Mouse (Mus musculus): Measurements from ENCODE around the gene Tfe3. TPM values are rescaled to one million over a fixed set of nuclear protein-coding genes. Genes with fewer than 3 reads are reported as not detected.
"Not testable (repeated sequence)": the region's sequence is repeated elsewhere in the genome, so short reads cannot be mapped to it uniquely, and the experiment has no call there.

The Tfe3 gene
- polyA plus RNA-seq, 1 experiment from 2014 or later, result 19.0 TPM

DNA sequence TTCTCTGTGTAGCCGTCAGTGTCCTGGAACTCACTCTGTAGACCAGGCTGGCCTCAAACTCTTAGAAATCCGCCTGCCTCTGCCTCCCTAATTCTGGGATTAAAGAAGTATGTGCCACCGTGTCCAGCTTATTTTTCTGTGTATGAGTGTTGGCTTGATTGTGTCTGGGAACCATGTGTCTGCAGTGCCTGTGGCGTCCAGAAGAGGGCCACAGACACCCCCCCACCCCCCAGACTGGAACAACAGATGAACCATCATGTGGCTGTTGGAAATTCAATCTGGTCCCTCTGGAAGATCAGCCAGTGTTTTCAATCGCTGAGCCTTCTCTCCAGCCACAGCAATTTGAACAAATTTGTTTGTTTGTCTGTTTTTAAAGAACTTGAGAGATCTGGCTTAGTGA lies 18.9 kb upstream of the Tfe3 start:
- ATAC-seq, result no peak
- WGBS, result 59% methylated on average over 5 of the region's 5 CpGs

DNA sequence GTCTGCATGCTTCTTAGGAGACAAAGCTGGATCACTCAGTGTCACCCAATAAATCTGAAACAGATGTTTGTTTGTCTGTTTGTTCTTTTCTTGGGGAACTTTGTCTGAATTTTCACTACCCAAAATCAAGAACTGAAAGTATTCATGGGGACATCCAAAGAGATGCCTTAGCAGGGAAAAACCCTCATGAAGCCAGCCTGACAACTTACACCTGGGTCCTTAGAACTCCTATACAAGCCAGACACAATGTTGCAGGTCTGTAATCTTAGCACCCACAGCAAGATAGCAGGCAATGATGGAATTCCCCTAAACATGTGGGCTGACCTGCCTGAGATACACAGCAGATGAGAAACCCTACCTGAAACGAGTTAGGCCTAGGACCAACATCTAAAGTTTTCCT lies 17.4 kb upstream of the Tfe3 start:
- no peak overlapping the region for H3K4me3 ChIP-seq (ENCODE audit: low read depth, low read length)
- no peaks in the 10 kb centered on the region for H3K9me3 ChIP-seq (replicated peaks; ENCODE audit: control insufficient read depth, low read length, poor library complexity, severe bottlenecking)
- ATAC-seq, result no peak
- H3K4me1 ChIP-seq (ENCODE audit: control insufficient read depth, insufficient read depth, low read length), result peaks cover 7% of the 10 kb centered on the region
- no peaks in the 10 kb centered on the region for H3K36me3 ChIP-seq (ENCODE audit: control insufficient read depth, insufficient read depth, low read length)
- H3K9ac ChIP-seq (ENCODE audit: low read depth, low read length), result no peak overlapping the region
- 57% methylated on average over 1 of the region's 1 CpGs for WGBS
- no peak overlapping the region for H3K27ac ChIP-seq (ENCODE audit: low read length)
- no peaks in the 10 kb centered on the region for H3K27me3 ChIP-seq (ENCODE audit: control insufficient read depth, insufficient read depth, low read depth, low read length)
- H3K4me2 ChIP-seq (ENCODE audit: low read length), result no peak overlapping the region

More for the DNA sequence above, 18.9 kb upstream of the Tfe3 start:
- no peaks in the 10 kb centered on the region for H3K27me3 ChIP-seq (ENCODE audit: control insufficient read depth, insufficient read depth, low read depth, low read length)
- H3K4me1 ChIP-seq (ENCODE audit: control insufficient read depth, insufficient read depth, low read length), result no peaks in the 10 kb centered on the region
- no peak overlapping the region for H3K4me2 ChIP-seq (ENCODE audit: low read length)
- no peaks in the 10 kb centered on the region for H3K36me3 ChIP-seq (ENCODE audit: control insufficient read depth, insufficient read depth, low read length)
- H3K27ac ChIP-seq (ENCODE audit: low read length), result no peak overlapping the region
- no peak overlapping the region for H3K9ac ChIP-seq (ENCODE audit: low read depth, low read length)
- no peaks in the 10 kb centered on the region for H3K9me3 ChIP-seq (replicated peaks; ENCODE audit: control insufficient read depth, low read length, poor library complexity, severe bottlenecking)
- H3K4me3 ChIP-seq (ENCODE audit: low read depth, low read length), result no peak overlapping the region

DNA sequence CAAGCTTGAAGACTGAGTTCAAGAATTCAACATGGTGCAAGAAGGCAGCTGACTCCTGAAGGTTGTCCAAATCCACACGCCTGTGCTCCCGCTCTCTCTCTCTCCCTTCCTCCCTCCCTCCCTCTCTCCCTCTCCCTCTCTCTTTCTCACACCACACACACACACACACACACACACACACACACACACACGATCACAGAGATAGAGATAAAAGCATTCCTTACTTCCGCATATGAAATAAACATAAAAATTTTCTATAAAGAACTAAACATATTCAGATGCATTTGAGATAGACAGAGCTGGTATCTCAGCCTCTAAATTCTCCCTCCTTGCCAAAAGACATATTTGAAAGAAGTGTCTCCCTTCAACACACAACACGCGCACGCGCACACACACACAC lies 16.9 kb upstream of the Tfe3 start:
- H3K9me3 ChIP-seq (replicated peaks; ENCODE audit: control insufficient read depth, low read length, poor library complexity, severe bottlenecking), result no peaks in the 10 kb centered on the region
- H3K4me3 ChIP-seq (ENCODE audit: low read depth, low read length), result no peak overlapping the region
- H3K36me3 ChIP-seq (ENCODE audit: control insufficient read depth, insufficient read depth, low read length), result no peaks in the 10 kb centered on the region
- H3K4me1 ChIP-seq (ENCODE audit: control insufficient read depth, insufficient read depth, low read length), result peaks cover 7% of the 10 kb centered on the region
- no peak for ATAC-seq
- H3K27ac ChIP-seq (ENCODE audit: low read length), result no peak overlapping the region
- H3K27me3 ChIP-seq (ENCODE audit: control insufficient read depth, insufficient read depth, low read depth, low read length), result no peaks in the 10 kb centered on the region
- WGBS, result 91% methylated on average over 8 of the region's 8 CpGs
- H3K9ac ChIP-seq (ENCODE audit: low read depth, low read length), result no peak overlapping the region
- H3K4me2 ChIP-seq (ENCODE audit: low read length), result no peak overlapping the region

DNA sequence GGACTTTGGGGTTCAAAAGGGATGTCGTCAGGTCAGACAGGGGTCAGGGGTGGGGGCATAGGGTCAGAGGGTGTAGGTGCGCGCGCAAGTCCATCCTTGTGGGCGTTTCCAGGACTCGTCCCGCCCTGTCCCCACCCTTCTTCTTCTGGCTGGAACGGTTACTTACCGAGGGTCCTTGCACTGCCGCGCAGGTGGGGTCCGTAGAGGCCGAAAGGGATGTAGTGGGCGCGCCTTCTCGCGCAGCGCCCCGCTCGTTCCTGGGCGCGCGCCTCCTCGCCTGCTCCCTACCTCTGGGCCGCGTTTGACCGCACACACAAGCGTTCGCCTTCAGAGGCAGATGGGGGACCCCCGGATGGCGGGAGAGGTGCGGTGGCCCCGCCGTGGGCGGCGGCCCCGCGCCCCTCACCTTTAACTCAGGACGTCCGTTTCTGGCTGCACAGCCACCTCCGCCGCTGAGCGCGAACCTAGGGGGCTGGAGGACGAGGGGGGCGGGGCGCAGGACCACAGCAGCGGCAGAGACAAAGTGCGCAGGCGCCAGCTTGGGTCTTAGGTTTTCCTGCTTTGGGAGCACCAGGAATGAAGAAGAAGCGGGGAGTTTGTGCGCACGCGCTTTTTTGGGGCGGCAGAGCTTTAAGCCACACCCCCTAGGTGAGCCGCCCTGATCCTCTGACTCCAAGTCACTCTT lies 11.8 kb upstream of the Tfe3 start, which contains the start of gene Ccdc120:
Gene Ccdc120, minus strand, starts transcription at position 474 of the 685 bp plus-strand sequence.
- peak within 1 kb of the TSS; percentile 58 for H3K4me3 ChIP-seq (ENCODE audit: low read depth, low read length)
- ATAC-seq, result peak; percentile 94
- peaks cover 7% of the 10 kb centered on the region for H3K4me1 ChIP-seq (ENCODE audit: control insufficient read depth, insufficient read depth, low read length)
- H3K27ac ChIP-seq (ENCODE audit: low read length), result peak within 1 kb of the TSS; percentile 77
- H3K4me2 ChIP-seq (ENCODE audit: low read length), result peak within 1 kb of the TSS; percentile 57
- WGBS, result 7% methylated on average over 38 of the region's 56 CpGs
- peak within 1 kb of the TSS; percentile 85 for H3K9ac ChIP-seq (ENCODE audit: low read depth, low read length)
- H3K36me3 ChIP-seq (ENCODE audit: control insufficient read depth, insufficient read depth, low read length), result no peaks in the 10 kb centered on the region
- no peaks in the 10 kb centered on the region for H3K9me3 ChIP-seq (replicated peaks; ENCODE audit: control insufficient read depth, low read length, poor library complexity, severe bottlenecking)
- H3K27me3 ChIP-seq (ENCODE audit: control insufficient read depth, insufficient read depth, low read depth, low read length), result no peaks in the 10 kb centered on the region

DNA sequence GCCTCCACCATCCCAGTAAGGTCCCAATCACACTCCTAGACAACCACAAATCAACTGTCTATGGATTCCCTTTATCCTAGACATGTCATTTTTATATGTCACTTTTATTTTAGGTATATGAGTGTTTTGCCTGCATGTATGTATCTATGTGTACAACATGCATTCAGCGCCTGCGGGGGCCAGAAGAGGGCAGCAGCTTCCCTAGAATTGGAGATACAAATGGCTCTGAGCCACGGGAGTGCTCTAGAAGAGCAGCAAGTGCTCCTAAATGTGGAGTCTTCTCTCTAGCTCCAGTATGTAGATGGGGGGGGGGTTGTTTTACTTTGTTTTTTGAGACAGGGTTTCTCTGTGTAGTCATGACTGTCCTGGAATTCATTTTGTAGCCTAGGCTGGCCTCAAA lies 8.7 kb upstream of the Tfe3 start:
- not testable (repeated sequence) for H3K4me2 ChIP-seq (ENCODE audit: low read length); H3K4me3 ChIP-seq (ENCODE audit: low read depth, low read length); H3K27me3 ChIP-seq (ENCODE audit: control insufficient read depth, insufficient read depth, low read depth, low read length); H3K4me1 ChIP-seq (ENCODE audit: control insufficient read depth, insufficient read depth, low read length); H3K36me3 ChIP-seq (ENCODE audit: control insufficient read depth, insufficient read depth, low read length); H3K27ac ChIP-seq (ENCODE audit: low read length); H3K9me3 ChIP-seq (replicated peaks; ENCODE audit: control insufficient read depth, low read length, poor library complexity, severe bottlenecking); ATAC-seq; H3K9ac ChIP-seq (ENCODE audit: low read depth, low read length)
- 35% methylated on average over 3 of the region's 3 CpGs for WGBS

DNA sequence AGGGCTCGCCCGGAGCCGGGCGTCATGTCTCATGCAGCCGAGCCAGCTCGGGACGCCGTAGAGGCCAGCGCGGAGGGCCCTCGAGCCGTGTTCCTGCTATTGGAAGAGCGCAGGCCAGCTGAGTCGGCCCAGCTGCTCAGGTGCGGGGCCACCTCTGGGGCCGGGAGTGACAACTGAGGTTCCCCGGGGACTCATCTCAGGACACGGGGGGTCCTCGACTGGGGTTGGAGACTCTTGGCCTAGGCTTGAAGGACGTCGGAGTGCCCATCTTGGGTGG lies 499 bp downstream of the Tfe3 start:
- Histone ChIP-seq H3K4me1 (ENCODE audit: control insufficient read depth, insufficient read depth, low read length) (peaks cover 22% of the 10 kb centered on the region), H3K27ac (ENCODE audit: low read length) (no peak overlapping the region), H3K27me3 (ENCODE audit: control insufficient read depth, insufficient read depth, low read depth, low read length) (no peaks in the 10 kb centered on the region), H3K4me2 (ENCODE audit: low read length) (peak overlapping the region; percentile 69), H3K9ac (ENCODE audit: low read depth, low read length) (peak overlapping the region; percentile 70), H3K36me3 (ENCODE audit: control insufficient read depth, insufficient read depth, low read length) (no peaks in the 10 kb centered on the region), H3K9me3 (replicated peaks; ENCODE audit: control insufficient read depth, low read length, poor library complexity, severe bottlenecking) (no peaks in the 10 kb centered on the region), H3K4me3 (ENCODE audit: low read depth, low read length) (peak overlapping the region; percentile 59)
- ATAC-seq, result no peak
- WGBS, result 11% methylated on average over 21 of the region's 21 CpGs

DNA sequence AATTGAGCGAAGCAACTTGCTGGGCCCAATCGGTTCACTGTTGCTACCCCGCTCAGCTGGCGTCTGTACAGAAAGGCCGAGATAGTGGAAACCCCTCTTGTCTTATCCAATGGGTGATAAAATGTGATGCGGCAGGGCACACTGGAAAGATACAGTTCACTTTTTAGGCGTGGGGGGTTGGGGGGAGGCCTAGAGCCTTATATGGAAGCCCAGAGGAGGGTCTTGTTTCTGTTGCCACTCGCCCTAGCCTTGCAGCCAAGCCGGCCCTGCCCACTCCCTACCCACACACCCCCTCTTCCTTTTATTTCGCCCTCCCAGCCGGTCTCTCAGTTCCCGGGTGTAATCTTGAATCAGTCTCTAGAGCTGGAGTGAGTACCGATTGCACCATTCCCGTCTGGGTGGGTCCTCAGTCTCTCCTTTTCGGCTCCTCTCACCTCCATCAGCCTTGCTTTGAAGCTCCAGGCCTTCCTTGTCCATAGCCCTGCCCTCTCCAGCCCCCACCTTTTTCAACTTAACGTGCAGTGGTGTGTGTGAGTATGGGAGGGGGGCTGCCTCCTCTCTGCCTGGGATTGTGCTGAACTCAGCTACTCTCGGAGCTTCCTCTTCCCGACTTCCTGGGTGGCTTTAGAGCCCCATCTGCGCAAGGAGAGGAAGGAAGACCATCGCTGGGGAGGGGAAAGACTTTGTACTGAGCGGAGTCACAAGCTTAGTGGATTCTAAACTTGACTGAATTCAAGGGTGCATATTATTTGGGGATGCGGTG lies 1.5 kb downstream of the Tfe3 start:
- Histone ChIP-seq H3K27ac (ENCODE audit: low read length) (no peak overlapping the region), H3K4me2 (ENCODE audit: low read length) (peak overlapping the region; percentile 69), H3K9me3 (replicated peaks; ENCODE audit: control insufficient read depth, low read length, poor library complexity, severe bottlenecking) (no peaks in the 10 kb centered on the region), H3K9ac (ENCODE audit: low read depth, low read length) (peak overlapping the region; percentile 70), H3K36me3 (ENCODE audit: control insufficient read depth, insufficient read depth, low read length) (no peaks in the 10 kb centered on the region), H3K4me1 (ENCODE audit: control insufficient read depth, insufficient read depth, low read length) (peaks cover 22% of the 10 kb centered on the region), H3K4me3 (ENCODE audit: low read depth, low read length) (peak overlapping the region; percentile 59), H3K27me3 (ENCODE audit: control insufficient read depth, insufficient read depth, low read depth, low read length) (no peaks in the 10 kb centered on the region)
- WGBS, result 18% methylated on average over 21 of the region's 22 CpGs
- peak; percentile 3; the same call in 1 of the 2 replicates for ATAC-seq

DNA sequence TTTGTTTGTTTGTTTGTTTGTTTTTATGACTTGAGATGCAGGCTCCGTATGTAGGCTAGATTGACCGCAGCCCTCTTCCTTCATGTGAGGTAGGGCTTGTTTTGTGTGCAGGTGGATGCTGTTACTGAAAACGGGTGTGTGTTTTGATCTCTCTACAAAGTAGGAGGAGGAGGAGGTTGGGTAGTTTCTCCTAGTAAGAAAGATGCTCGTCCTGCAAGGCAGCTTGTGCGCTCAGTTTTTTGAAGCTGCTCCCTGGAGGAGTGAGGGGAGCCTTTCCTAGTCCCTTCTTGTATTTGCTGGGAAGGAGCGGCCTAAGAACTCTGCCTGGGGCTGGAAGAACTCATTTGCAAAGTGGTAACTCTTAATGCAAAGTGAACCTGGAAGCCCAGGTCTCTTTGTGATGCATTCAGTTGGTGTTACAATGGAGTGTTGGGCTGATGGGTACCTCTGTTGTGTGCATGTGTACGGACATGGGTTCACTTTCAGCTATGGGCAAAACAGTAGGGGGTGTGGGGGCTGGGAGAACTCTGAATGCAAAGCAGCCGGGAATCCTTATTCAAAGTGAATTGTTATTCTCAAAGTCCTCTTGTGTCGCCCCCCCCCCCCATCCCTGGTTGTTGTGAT lies 2.4 kb downstream of the Tfe3 start:
- no peaks in the 10 kb centered on the region for H3K27me3 ChIP-seq (ENCODE audit: control insufficient read depth, insufficient read depth, low read depth, low read length)
- H3K9ac ChIP-seq (ENCODE audit: low read depth, low read length), result peak overlapping the region; percentile 46
- no peaks in the 10 kb centered on the region for H3K36me3 ChIP-seq (ENCODE audit: control insufficient read depth, insufficient read depth, low read length)
- H3K4me2 ChIP-seq (ENCODE audit: low read length), result peak overlapping the region; percentile 69
- H3K4me1 ChIP-seq (ENCODE audit: control insufficient read depth, insufficient read depth, low read length), result peaks cover 22% of the 10 kb centered on the region
- 15% methylated on average over 9 of the region's 9 CpGs for WGBS
- no peak for ATAC-seq
- no peak overlapping the region for H3K27ac ChIP-seq (ENCODE audit: low read length)
- H3K4me3 ChIP-seq (ENCODE audit: low read depth, low read length), result peak overlapping the region; percentile 59
- H3K9me3 ChIP-seq (replicated peaks; ENCODE audit: control insufficient read depth, low read length, poor library complexity, severe bottlenecking), result no peaks in the 10 kb centered on the region

DNA sequence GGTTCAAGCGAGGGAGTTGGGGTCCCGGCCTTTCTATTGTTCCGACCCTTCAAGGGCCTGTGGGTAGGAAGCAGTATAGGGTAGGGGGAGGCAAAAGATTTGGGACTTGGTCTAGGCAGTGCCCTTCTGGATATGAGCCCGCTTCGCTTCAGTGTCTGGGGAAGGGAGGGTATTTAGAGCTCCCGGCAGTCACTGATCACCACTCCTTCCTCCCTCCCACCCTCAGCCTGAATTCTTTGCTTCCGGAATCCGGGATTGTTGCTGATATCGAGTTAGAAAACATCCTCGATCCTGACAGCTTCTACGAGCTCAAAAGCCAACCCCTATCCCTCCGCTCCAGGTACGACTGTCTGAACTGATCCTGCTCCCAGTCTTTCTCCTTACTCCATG lies 2.9 kb downstream of the Tfe3 start:
- Histone ChIP-seq H3K27ac (ENCODE audit: low read length) (0 out of 2 replicates have a peak overlapping the region, but pooled peaks have one; percentile 26), H3K9ac (ENCODE audit: low read depth, low read length) (peak overlapping the region; percentile 46), H3K4me3 (ENCODE audit: low read depth, low read length) (peak overlapping the region; percentile 59), H3K36me3 (ENCODE audit: control insufficient read depth, insufficient read depth, low read length) (no peaks in the 10 kb centered on the region), H3K4me1 (ENCODE audit: control insufficient read depth, insufficient read depth, low read length) (peaks cover 22% of the 10 kb centered on the region), H3K27me3 (ENCODE audit: control insufficient read depth, insufficient read depth, low read depth, low read length) (no peaks in the 10 kb centered on the region), H3K4me2 (ENCODE audit: low read length) (peak overlapping the region; percentile 69), H3K9me3 (replicated peaks; ENCODE audit: control insufficient read depth, low read length, poor library complexity, severe bottlenecking) (no peaks in the 10 kb centered on the region)
- WGBS, result 33% methylated on average over 13 of the region's 13 CpGs
- ATAC-seq, result no peak

Data from midbrain, embryonic 16.5 days (tissue).